Comparison of ENCODE assay signal across 11 mouse cellular contexts in the genomic region with DNA sequence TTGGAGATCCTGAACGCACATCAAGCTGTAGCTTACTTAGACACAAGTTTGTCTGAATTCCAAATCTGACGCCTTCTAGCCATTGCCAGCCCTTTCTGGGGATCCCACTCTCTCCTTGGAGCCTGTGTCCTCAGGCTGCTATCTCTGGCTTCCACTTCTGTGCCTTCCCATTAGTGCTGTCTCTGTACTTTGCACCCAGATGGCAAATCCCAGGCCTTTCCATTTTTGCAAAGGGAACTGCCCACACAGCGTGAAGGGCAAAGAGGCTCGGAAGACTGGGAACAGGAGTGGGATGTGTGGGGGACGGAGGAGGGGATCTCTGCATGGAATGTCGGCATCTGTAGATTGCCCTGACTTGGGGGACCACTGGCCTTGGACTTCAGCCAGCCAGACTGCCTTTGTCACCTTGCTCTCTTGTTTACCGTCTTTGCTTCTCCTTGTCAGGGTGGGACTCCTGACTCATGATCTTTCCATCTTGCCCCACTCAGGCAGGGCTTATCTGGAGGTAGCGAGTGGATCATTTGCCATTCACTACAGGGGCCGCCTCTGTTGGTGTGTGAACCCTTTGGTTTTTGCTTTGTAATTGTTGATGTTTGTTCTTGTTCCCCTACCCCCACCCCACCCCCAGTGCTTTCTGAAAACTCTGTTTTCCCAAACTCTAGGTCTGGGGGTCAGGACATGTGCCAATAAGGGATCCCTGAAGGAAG. TPM values are rescaled to one million over a fixed set of nuclear protein-coding genes. Genes with fewer than 3 reads are reported as not detected.
DNase-seq lines count a peak whose midpoint lies in the region; ATAC-seq and TF ChIP-seq lines count a peak whose summit lies in the region.
"Had no signal": no experiment of that assay in that cellular context is flagged by ENCODE, and none has a peak within 500 bp of the region (broad histone marks: within the 10 kb centered on the region; RNA-seq: fewer than 3 reads in every experiment).

No protein-coding gene starts in this region.

- peak overlapping the region; percentile 69 for H3K9ac ChIP-seq in liver, embryonic 13.5 days
- H3K9ac ChIP-seq in lung, postnatal 0 days (replicated peaks; ENCODE audit: low read depth) = no peak overlapping the region
- H3K9ac ChIP-seq: hindbrain, embryonic 15.5 days had no signal

- no peak overlapping the region for H3K4me3 ChIP-seq in heart, embryonic 10.5 days
- no peak overlapping the region for H3K4me3 ChIP-seq in liver, embryonic 13.5 days (replicated peaks)
- H3K4me3 ChIP-seq in lung, postnatal 0 days (ENCODE audit: low read depth, low read length) = no peak overlapping the region
- H3K4me3 ChIP-seq: hindbrain, embryonic 15.5 days had no signal

- H3K27me3 ChIP-seq in heart, embryonic 10.5 days (ENCODE audit: insufficient read depth, poor library complexity, severe bottlenecking) = no peaks in the 10 kb centered on the region
- H3K27me3 ChIP-seq in liver, embryonic 13.5 days = no peaks in the 10 kb centered on the region
- no peaks in the 10 kb centered on the region for H3K27me3 ChIP-seq in lung, postnatal 0 days (replicated peaks; ENCODE audit: insufficient read depth, low read length)
- H3K27me3 ChIP-seq: hindbrain, embryonic 15.5 days had no signal

- DNase-seq in heart, embryonic 10.5 days (ENCODE audit: low spot score) = peak; percentile 87
- DNase-seq in heart, adult 9 months (ENCODE audit: low spot score in 2 of 2) = no peak
- peak; percentile 42 to 61 for DNase-seq in left cerebral cortex, postnatal 36 days (ENCODE audit: low spot score in 2 of 2)
- DNase-seq in left cerebral cortex, postnatal 10 days (ENCODE audit: extremely low spot score in 1 of 2, low spot score in 2 of 2) = no peak
- DNase-seq in brain, adult 2 months (ENCODE audit: low read depth, low spot score) = peak; percentile 84
- DNase-seq in liver, embryonic 13.5 days = peak; percentile 74
- DNase-seq in lung, postnatal 0 days (ENCODE audit: low spot score) = no peak
- DNase-seq in T-cell, adult 2 months (ENCODE audit: low spot score) = no peak
- DNase-seq: gastrocnemius, postnatal 36 days; lung, postnatal 10 days had no signal

- no peaks in the 10 kb centered on the region for H3K36me3 ChIP-seq in heart, embryonic 10.5 days
- no peaks in the 10 kb centered on the region for H3K36me3 ChIP-seq in liver, embryonic 13.5 days
- H3K36me3 ChIP-seq in lung, postnatal 0 days (ENCODE audit: insufficient read depth, low read length) = no peaks in the 10 kb centered on the region
- H3K36me3 ChIP-seq: hindbrain, embryonic 15.5 days had no signal

- peak; percentile 93 for ATAC-seq in liver, embryonic 13.5 days (ENCODE audit: low read depth)
- no peak for ATAC-seq in lung, postnatal 0 days

- peak overlapping the region; percentile 37 for H3K4me2 ChIP-seq in liver, embryonic 13.5 days
- no peak overlapping the region for H3K4me2 ChIP-seq in lung, postnatal 0 days (replicated peaks; ENCODE audit: low read depth, low read length)
- H3K4me2 ChIP-seq: hindbrain, embryonic 15.5 days had no signal

- TF ChIP-seq CTCF in lung, postnatal 0 days (IDR thresholded peaks at IDR 0.05) = no peak

- WGBS in heart, embryonic 10.5 days = 48% methylated on average over 9 of the region's 9 CpGs
- WGBS in liver, embryonic 13.5 days (ENCODE audit: insufficient replicate concordance) = 53% methylated on average over 9 of the region's 9 CpGs
- 53% methylated on average over 9 of the region's 9 CpGs for WGBS in lung, postnatal 0 days

- TF ChIP-seq EP300 in lung, postnatal 0 days (IDR thresholded peaks at IDR 0.05) = no peak

- no peaks in the 10 kb centered on the region for H3K9me3 ChIP-seq in heart, embryonic 10.5 days
- no peaks in the 10 kb centered on the region for H3K9me3 ChIP-seq in liver, embryonic 13.5 days (replicated peaks)
- no peaks in the 10 kb centered on the region for H3K9me3 ChIP-seq in lung, postnatal 0 days (ENCODE audit: low read length)
- H3K9me3 ChIP-seq: hindbrain, embryonic 15.5 days had no signal

- peak overlapping the region; percentile 67 for H3K27ac ChIP-seq in heart, embryonic 10.5 days
- peak overlapping the region; percentile 91 for H3K27ac ChIP-seq in liver, embryonic 13.5 days
- no peak overlapping the region for H3K27ac ChIP-seq in lung, postnatal 0 days (ENCODE audit: low read length)
- H3K27ac ChIP-seq: hindbrain, embryonic 15.5 days had no signal

- peaks cover 52% of the 10 kb centered on the region for H3K4me1 ChIP-seq in heart, embryonic 10.5 days
- peaks cover 84% of the 10 kb centered on the region for H3K4me1 ChIP-seq in liver, embryonic 13.5 days (replicated peaks)
- no peaks in the 10 kb centered on the region for H3K4me1 ChIP-seq in lung, postnatal 0 days (ENCODE audit: insufficient read depth, low read depth, low read length)
- H3K4me1 ChIP-seq: hindbrain, embryonic 15.5 days had no signal

- intact Hi-C loops in left cerebral cortex, postnatal 36 days (cut with DNase I) = loop anchor here (5.0 kb wide), 1 partner anchor 34 kb away; no protein-coding TSS in a partner anchor
- intact Hi-C loops in left cerebral cortex, postnatal 10 days (cut with DNase I) = loop anchor here (5.0 kb wide), 1 partner anchor 44 kb away; the partner anchor contains the start of gene Slc20a1

RNA-seq across cellular contexts. Expression of gene Slc20a1, which starts 42.3 kb away (rescaled TPM):
- 41.6 and 41.8 TPM in 2 replicates for polyA plus RNA-seq in heart, embryonic 10.5 days (2016; fragmentation: Nextera tagmentation; extraction: Ambion mirVana)
- total RNA-seq in left cerebral cortex, postnatal 36 days (2021) = 100 to 1,000 TPM; 140 to 151 TPM
- 100 to 1,000 TPM; 123 to 124 TPM for total RNA-seq in left cerebral cortex, postnatal 10 days (2021)
- 48.6 and 55.8 TPM in 2 replicates for polyA plus RNA-seq in liver, embryonic 13.5 days (2015; fragmentation: Nextera tagmentation; extraction: Ambion mirVana)
- polyA plus RNA-seq in lung, postnatal 0 days (2015; fragmentation: Nextera tagmentation; extraction: Ambion mirVana) = 10.0 and 10.5 TPM in 2 replicates

RNA-seq across cellular contexts. Expression of gene Ckap2l, which starts 56.1 kb away (rescaled TPM):
- 48.4 and 50.4 TPM in 2 replicates for polyA plus RNA-seq in heart, embryonic 10.5 days (2016; fragmentation: Nextera tagmentation; extraction: Ambion mirVana)
- total RNA-seq in left cerebral cortex, postnatal 36 days (2021) = under 1 TPM; 0.66 to 0.84 TPM
- total RNA-seq in left cerebral cortex, postnatal 10 days (2021) = 1 to 10 TPM; 2.6 to 2.7 TPM
- 22.5 and 36.2 TPM in 2 replicates for polyA plus RNA-seq in liver, embryonic 13.5 days (2015; fragmentation: Nextera tagmentation; extraction: Ambion mirVana)
- 2.6 and 3.2 TPM in 2 replicates for polyA plus RNA-seq in lung, postnatal 0 days (2015; fragmentation: Nextera tagmentation; extraction: Ambion mirVana)

Comparison
In these comparisons a context has a peak if more than half of its experiments do, and no peak if none do; other contexts are left out.
1. DNase-seq: peak in heart, embryonic 10.5 days (single experiment), left cerebral cortex, postnatal 36 days (2 of 2), brain, adult 2 months (single experiment) and liver, embryonic 13.5 days (single experiment); none in heart, adult 9 months (0 of 2), left cerebral cortex, postnatal 10 days (0 of 2), lung, postnatal 0 days (single experiment) and T-cell, adult 2 months (single experiment).